Mouse (Mus musculus) CD8-positive naive resting alpha-beta T cell, adult 2 months (primary cell): Measurements from ENCODE around the gene Heg1.
A peak's percentile ranks its signal among the peaks of the same experiment; 100 is the strongest.

Source experiments
- DNase-seq, 2 experiments: peaks; one replicate each; pipeline ENCODE4 v3.0.0; 2022; ENCODE audit warnings: low read depth in 2 of 2, low spot score in 2 of 2

Heg1 gene

DNA sequence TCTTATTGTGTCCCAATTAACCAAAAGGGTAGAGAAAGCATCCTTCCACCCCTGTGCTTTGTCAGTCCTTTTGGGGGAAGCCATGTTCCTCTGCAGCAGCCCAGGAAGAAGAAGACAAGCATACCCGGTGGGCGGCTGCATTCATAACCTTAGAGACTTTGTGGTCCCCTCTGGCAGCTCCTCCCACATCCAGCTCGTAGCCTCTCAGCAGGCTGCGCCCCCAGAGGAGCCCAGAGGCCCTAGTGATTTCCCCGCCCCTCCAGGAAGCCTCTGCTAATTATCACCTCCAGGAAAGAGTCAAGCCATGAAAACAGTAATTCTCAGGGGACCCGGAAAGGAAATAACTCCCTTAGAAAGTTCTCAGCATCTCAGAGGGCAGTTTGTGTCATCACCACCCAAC is 21.1 kb downstream of the Heg1 start:
- no peak for DNase-seq

DNA sequence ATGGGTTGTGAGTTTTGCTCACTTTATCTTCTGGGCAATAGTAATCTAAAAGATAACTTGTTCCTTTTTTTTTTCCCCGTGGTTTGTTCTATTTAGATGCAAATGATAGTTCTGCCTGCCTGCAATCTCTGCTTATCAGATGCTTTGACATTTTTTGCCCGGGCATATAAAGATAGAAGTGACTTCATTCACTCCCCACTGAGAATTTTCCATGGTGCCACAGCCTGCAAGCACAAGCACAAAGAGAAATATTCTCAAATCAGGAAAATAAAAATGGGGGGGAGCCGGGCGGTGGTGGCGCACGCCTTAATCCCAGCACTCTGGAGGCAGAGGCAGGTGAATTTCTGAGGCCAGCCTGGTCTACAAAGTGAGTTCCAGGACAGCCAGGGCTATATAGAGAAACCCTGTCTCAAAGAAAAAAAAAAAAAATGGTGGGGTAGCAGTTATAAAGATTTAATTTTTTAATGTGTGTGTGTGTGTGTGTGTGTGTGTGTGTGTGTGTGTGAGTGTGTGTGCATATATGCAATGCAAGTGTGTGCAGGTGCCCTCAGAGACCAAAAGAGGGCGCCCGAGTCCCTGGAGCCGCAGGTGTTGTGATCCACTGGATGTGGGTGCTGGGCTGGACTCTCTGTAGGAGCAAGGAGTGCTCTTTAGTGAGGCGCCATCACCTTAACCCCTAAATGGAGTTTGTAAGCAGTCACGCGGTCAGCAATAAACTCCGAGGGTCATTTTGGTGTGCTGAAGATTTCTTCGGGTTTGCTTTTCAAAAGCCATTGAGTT is 22.1 kb downstream of the Heg1 start:
- no peak for DNase-seq

DNA sequence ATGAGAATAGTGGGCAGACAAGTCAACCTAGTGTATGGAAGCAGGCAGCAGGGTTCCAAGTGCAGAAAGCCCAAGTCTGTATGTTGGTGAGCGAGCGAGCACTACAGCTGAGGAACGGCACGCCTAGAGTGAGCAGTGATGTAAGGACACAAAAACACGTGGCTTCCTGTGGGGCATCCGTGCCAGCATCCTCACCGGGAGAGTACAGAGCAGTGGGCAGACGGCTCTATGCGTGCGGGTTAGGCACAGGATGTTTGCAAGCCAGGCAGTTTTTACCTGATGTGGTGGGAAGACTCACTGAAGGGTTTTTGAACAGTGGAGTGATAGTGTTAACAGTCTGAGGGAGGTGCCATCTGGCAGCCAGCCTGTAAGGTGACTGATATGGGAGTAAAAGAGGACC is 23.9 kb downstream of the Heg1 start:
- peak; percentile 47 to 58 for DNase-seq

DNA sequence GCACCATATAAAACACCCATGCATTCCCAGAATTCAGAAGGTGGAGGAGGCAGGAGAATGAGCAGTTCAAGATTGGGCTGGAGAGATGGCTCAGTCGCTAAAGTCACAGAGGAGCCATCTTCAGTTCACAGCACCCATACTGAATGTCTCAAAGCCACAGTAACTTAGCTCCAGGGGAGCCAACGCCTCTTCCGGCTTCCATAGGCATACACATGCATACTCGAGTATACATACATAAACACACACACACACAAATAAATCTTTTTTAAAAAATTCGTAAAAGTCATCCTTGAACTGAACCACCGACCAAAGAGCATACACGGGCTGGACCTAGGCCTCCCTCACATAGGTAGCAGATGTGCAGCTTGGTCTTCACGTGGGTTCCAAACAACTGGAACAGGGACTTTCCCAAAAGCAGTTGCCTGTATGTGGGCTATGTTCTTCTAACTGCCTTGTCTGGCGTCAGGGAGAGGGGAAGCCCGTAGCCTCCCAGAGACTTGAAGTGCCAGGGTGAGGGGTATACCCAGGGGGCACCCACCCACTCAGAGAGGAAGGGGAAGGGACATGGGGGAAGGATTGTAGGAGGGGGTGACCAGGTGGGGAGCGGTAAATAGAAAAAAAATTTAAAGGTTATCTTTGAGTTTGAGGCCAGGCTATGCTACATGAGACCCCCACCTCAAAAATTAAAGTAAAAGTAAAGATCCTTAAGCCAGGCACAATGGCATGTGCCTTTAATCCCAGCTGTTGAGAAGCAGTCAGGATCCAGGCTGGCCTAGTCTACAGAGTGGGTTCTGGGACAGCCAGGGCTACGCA is 24.6 kb downstream of the Heg1 start:
- DNase-seq, result no peak

DNA sequence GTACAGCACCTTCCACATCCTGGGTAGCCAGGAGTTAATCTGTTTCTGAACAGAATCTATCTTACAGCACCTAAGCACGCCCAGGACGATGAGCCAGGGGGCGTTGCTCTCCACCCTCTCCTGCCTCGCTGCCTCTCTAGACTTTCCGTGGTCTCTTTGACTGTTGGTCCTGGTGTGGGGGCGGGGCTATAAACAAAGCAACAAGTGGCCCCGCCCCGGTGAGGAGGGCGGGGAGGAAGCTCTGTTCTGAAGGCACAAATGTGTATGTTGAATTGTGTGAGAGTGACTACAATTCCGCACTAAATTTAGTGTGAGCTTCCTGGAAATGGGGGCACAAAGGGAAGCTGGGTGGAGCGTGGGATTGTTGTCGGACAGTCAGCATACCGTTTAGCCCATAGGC is 30.1 kb downstream of the Heg1 start:
- peak; percentile 67 to 76 for DNase-seq

DNA sequence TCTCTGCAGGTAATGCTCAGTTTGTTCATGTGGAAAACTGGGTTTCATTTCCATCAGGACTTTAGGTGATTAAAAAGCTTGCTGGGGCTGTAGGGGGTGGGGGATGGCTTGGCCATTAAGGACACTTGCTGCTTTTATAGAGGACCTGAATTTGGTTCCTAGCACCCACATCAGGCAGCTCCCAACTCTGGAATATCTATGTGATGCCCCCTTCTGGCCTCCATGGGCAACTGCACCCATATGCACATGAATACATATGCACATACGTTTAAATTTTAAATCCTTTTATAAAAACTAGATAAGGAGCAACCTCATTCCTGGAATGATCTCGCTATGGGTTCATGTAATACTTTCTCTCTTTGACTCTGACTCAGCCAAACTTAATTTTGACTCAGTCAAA is 39.1 kb downstream of the Heg1 start:
- no peak for DNase-seq

DNA sequence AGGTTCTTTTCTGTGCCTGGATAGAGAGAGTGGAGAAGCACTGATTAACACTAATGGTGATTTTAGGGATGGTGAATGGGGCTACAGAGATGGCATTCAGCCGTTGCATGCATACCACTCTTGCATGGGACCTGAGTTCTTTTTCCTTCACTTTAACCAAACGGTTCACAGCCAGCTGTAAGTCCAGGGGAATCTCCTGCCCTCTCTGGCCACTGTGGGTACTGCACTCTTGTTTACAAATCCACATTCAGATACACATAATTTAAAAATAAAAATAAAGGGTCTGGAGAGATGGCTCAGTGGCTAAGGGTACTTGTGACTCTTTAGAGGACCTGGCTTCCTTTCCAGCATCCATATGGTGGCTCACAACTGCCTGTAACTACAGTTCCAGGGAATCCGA is 39.8 kb downstream of the Heg1 start:
- DNase-seq, result no peak

DNA sequence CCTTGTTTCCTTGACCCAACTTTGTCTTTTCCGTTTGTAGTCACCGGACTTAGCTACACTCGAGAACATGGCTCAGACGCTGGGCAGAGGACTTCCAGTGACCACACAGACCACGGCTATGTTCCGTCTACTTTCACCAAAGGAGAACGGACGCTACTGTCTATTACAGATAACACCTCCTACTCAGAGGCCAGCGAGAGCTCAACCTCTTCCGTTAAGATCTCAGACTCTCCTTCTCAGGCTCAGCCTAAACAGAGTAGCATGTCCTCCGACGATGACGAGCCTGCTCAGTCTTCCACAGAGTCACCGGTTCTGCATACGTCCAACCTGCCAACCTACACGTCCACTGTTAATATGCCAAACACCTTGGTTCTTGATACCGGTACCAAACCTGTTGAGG is 42.1 kb downstream of the Heg1 start:
- DNase-seq, result no peak

DNA sequence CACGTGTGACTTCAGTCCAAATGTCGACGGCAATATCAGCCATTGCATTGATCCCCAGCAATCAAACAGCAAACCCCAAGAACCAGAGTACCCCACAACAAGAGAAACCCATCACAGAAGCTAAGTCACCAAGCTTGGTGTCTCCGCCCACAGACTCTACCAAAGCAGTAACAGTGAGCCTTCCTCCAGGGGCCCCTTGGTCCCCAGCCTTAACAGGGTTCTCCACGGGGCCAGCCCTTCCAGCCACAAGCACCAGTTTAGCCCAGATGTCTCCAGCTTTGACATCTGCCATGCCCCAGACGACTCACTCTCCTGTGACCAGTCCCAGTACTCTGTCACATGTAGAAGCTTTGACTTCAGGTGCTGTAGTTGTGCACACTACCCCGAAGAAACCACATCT is 42.7 kb downstream of the Heg1 start:
- no peak for DNase-seq

DNA sequence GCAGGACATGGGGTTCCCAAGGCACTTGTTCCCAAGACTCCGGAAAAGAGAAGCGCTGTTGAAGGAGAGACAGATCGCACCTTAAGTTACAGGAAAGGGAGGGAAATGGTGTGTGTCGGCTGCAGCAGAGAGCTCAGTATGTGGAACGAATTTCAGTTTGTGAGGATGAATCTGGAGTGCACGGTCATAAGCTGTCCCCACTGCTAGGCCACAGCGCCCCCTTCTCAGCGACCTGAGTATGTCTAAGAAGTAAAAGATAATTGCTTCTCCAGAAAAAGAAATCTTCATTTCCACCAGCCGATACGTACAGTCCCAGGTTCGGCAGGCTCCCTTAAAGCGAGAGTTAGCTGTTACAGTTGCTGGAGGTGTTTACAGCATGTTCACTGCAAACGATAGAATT is 44.3 kb downstream of the Heg1 start:
- DNase-seq, result no peak

DNA sequence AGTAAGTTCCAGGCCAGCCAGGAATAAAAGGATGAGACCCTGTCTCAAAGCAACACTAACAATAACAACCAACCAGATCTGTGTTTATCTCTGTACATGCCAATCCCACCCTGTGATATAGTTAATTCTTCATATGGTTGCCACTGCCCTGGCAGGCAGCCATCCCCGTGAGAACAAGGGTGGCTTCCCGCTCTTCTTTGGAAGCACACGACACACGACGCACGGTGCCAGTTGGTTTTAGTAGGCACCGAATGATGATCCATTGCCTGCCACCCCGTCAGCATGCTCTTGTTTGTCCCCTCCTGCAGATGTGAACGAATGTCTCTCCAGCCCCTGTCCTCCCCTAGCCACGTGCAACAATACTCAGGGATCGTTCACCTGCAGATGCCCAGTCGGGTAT is 47.1 kb downstream of the Heg1 start:
- no peak for DNase-seq

DNA sequence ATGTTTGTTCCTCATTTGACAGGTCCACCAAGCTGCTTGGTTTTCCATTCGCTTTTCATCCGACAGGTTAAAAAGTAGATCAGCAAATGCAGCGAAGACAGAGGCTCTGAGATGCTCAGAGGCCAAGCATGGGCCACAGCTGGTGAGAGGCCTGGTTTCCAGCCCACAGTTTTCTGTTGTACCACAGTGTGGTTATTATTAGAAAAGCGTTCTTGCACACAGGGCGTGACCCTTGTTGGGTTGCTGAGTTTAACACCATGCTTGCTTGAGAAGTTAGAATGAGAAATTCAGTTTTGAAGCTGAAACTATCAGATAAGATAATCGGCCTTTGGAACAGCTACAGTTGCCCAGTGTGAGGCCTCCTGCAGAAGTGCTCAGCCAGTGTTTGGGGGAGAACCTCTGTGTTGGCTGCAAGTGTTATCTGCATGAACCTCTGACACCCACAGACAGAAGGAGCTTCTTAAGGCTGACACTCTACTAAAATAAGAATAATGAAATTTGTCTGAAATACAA is 48.1 kb downstream of the Heg1 start:
- no peak for DNase-seq

DNA sequence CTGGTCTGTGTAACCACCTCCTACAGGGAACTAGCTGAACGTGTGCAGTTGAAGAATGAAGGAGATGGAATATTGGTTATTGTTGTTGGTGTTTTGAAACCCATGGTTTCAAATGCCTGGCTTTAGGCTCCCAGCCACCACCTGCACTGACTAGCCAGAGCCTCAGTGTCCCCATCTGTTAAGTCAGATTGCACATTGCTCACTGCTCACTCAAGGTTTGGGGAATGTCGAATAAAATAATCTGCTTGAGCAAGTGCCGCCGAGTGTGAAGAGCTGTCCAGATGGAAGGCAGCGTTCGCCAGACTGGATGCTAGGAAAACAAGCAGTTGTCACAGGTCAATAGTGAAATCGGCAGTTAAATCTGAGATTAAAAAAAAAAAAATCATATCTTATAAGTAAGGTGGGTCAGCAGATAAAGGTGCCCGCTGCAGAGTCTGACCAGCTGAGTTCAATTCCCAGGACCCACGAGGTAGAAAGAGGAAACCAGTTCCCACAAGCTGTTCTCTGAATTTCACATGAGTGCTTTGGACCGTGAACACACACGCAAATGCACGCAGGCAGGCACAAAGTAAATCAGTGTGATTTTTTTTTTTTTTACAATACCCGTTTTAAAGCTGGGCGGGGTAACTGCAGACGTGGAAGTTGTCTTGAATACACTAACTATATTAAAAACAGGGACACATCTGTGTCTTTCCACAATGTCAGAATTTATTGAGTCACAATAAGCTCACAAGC is 48.8 kb downstream of the Heg1 start:
- no peak for DNase-seq

DNA sequence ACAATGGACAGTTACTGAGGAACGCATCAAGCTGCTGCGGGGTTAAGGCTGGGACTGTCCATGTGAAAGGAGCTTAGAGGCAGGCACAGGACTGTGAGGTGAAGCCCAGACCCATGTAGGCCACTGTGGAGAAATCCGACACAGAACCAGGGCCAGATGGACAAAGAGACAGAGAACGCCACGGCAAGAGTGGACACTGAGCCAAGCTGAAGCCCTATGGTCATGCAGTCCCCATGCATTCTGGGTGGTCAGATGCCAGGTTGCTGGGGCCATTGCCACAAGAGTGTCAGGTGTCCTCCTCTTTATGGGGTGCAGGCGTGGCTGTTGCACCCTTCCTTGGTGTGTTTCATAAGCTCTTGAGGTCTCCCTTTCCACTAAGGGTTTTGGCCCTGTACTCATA is 49.7 kb downstream of the Heg1 start:
- no peak for DNase-seq

DNA sequence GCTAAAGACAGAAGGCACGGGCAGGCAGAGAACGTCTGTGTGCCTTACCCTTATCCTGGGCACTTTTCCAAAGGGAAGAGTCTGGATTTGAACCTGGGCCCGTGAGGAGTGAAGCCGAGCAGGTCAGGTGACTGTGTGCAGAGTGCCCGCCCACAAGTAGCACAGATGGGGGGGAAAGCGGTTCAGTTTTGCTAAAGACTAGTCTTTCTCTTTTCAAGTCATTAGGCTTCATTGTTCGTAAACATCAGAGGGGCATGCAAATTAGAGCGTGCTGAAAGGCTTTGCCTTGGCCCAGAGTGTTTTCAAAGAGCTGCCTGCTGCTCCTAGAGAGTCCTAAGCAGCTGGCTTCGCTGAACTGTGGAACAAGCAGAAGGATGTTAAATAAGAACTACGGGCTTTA is 50.4 kb downstream of the Heg1 start:
- DNase-seq, result no peak

DNA sequence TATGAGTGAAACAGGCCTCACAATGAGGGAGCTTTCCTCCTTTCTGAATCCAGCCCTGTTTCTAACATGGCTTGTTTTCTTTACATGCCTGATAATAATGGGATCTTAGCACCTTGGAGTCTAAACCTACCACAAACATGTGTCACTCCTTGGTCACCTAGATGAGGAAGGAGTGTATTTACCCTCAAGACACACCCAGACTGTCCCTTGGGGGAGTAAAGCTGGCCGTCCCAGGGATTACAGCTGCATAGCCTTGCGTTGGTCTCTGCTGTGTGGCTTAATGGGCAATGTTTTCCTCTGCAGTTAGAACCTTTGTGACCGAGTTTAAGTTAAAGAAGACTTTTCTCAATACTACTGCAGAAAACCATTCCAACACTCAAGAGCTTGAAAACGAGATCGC is 51.1 kb downstream of the Heg1 start:
- DNase-seq, result no peak

DNA sequence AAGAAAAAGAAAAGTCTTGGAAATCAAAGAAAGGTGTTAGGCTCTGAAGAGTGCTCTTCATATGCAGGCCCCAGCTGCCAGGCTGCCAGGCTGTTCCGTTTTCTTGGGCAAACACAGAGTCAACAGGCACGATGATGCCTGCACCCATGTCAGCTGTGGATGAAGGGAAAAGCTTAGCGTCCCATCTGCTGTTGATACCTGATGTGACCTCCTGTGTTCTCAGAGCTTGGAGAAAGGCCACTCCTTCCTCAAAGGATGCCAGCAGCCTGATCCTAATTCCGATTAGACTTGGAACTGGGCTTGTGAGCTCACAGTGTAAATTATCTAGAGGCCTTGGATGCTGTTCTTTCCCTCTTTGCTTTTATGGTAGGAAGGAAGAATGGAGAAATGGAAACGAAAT is 51.6 kb downstream of the Heg1 start:
- DNase-seq, result no peak

DNA sequence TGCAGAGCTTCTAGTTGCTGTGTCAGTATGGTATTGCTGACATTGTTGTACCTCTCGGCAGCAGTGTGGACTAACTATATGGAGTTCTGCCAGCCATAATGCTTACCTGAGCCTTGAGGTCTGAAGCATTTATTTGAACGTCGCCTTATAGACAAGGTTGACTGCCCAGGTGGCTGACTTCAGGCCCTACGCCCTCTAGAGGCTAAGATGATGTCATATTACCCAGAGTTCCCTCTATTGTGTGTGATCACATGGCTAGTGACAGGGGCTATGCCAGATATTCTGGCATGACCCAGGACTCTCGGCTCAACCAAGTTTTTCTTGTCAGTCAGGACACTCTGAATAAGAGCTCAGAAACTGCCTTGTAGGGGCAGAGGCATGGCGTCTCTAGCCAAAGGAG is 52.6 kb downstream of the Heg1 start:
- DNase-seq, result no peak

DNA sequence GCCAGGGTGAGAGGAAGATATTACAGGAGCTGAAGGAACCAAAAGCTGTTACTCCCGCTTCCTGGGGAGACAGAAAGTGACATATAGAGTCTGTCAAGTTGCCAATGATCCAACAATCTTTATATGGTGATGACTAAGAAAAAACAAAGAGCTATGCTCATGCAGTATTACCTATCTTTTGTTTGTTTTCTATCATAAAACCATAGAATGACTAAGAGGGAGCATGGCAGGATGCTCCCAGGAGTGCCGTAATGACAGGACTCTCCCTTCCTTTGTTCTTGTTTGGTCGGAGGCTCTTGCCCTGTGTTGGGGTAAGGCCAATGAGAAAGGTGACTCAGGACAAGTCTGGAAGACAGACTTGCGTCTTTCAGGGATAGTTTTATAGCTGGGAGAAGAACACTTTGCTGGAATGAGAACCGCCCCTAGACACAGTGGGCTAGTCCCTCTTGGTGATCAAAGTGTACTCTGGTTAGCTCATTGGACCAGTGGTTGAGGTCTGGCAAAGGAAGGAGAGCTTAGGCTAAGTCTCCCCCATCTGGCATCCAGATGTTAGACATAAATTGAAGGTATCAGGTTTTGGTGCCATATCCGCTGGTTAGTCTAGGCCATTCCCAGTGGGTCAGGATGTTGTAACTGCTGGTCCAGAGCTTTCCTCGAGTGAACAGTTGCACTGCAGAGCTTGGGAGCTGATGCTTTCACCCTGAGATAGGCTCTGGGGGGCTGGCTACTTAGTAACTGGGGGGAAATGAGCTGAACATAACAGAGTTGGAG is 55.0 kb downstream of the Heg1 start:
- no peak for DNase-seq

DNA sequence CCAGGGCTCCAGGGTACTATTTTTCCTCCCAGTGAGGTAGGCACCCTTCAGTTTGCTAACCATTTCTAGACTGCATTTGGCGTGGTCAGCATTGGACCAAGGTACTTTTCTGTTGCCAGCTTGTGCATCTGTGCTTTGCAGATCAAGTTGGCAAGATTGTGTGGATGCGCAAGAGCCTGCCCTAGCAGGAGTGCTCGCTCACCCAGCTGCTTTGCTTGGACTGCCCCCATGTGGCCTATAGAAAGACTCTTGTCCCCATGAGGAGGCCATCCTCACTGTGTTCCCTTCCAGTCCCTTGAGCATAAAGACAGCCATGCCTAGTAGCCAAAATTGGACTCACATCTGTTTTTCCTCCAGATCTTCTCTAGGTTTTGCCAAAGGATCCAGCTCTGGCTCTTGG is 55.6 kb downstream of the Heg1 start:
- DNase-seq, result peak in 1 of 2 experiments; percentile 13

DNA sequence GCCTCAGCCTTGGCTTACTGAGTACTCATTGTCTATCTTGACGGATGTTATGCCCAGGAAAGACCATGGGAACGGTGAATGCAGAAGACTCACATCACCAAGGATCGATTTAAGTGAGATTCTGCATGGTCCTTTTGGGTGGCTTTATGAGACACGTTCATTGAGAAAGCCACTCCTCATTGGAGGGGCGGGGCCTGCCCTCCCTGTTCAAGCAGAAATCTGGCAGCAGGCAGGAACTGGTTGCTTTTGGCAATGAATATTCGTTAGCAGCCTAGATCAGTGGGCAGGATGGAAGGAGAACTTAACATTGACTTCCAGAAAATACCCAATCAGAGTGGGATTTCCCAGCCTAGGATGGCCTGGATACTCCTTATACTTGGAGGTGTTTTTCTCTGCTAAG is 56.2 kb downstream of the Heg1 start:
- DNase-seq, result no peak
